In genomic region chr12:71956980-71957379, GRCm38 (mm10) we compare ENCODE assay signal across 15 mouse cellular contexts.
A peak's percentile ranks its signal among the peaks of the same experiment; 100 is the strongest.
DNase-seq lines count a peak whose midpoint lies in the region; ATAC-seq and TF ChIP-seq lines count a peak whose summit lies in the region.
"Had no signal": no experiment of that assay in that cellular context is flagged by ENCODE, and none has a peak within 500 bp of the region (broad histone marks: within the 10 kb centered on the region; RNA-seq: fewer than 3 reads in every experiment).

No protein-coding gene starts in this region.

- no peak for ATAC-seq in intestine, embryonic 14.5 days (replicated peaks; ENCODE audit: low FRiP score, low TSS enrichment, low read depth)
- ATAC-seq in intestine, postnatal 0 days, result no peak
- peak; percentile 63; the same call in 1 of the 2 replicates for ATAC-seq in hindbrain, embryonic 13.5 days (ENCODE audit: low FRiP score)
- peak; percentile 62; the same call in 1 of the 2 replicates for ATAC-seq in midbrain, postnatal 0 days (ENCODE audit: low FRiP score)
- ATAC-seq: intestine, embryonic 16.5 days had no signal

- H3K36me3 ChIP-seq in intestine, embryonic 14.5 days (ENCODE audit: control insufficient read depth, insufficient read depth, low read length), result peaks cover 57% of the 10 kb centered on the region
- peaks cover 21% of the 10 kb centered on the region for H3K36me3 ChIP-seq in intestine, postnatal 0 days (ENCODE audit: control insufficient read depth, insufficient read depth)
- peaks cover 62% of the 10 kb centered on the region for H3K36me3 ChIP-seq in hindbrain, embryonic 13.5 days
- peaks cover 28% of the 10 kb centered on the region for H3K36me3 ChIP-seq in midbrain, postnatal 0 days (ENCODE audit: insufficient read depth, low read length)

- H3K9ac ChIP-seq in intestine, embryonic 14.5 days (ENCODE audit: low read length), result no peak overlapping the region
- H3K9ac ChIP-seq in intestine, postnatal 0 days (ENCODE audit: low read depth, low read length), result no peak overlapping the region
- no peak overlapping the region for H3K9ac ChIP-seq in hindbrain, embryonic 13.5 days
- no peak overlapping the region for H3K9ac ChIP-seq in midbrain, postnatal 0 days (replicated peaks; ENCODE audit: low read length, poor library complexity, severe bottlenecking)
- H3K9ac ChIP-seq: embryonic facial prominence, embryonic 15.5 days; limb, embryonic 13.5 days had no signal

- no peak overlapping the region for H3K4me2 ChIP-seq in intestine, embryonic 14.5 days (ENCODE audit: low read length)
- H3K4me2 ChIP-seq in intestine, postnatal 0 days (replicated peaks; ENCODE audit: low read depth), result no peak overlapping the region
- H3K4me2 ChIP-seq in hindbrain, embryonic 13.5 days, result no peak overlapping the region
- H3K4me2 ChIP-seq in midbrain, postnatal 0 days (ENCODE audit: low read depth, low read length, poor library complexity, severe bottlenecking), result no peak overlapping the region
- H3K4me2 ChIP-seq: embryonic facial prominence, embryonic 15.5 days; limb, embryonic 13.5 days had no signal

- H3K4me1 ChIP-seq in intestine, embryonic 14.5 days (replicated peaks; ENCODE audit: control insufficient read depth, insufficient read depth, low read length), result peaks cover 6% of the 10 kb centered on the region
- peaks cover 3% of the 10 kb centered on the region; the same call in 1 of the 2 replicates for H3K4me1 ChIP-seq in intestine, postnatal 0 days (replicated peaks; ENCODE audit: control insufficient read depth, insufficient read depth, low read length)
- H3K4me1 ChIP-seq in hindbrain, embryonic 13.5 days (replicated peaks), result peaks cover 29% of the 10 kb centered on the region
- no peaks in the 10 kb centered on the region; the same call in 1 of the 2 replicates for H3K4me1 ChIP-seq in midbrain, postnatal 0 days (ENCODE audit: insufficient read depth, low read length)

- H3K27me3 ChIP-seq in intestine, embryonic 14.5 days (replicated peaks; ENCODE audit: control insufficient read depth, insufficient read depth, low read length), result no peaks in the 10 kb centered on the region
- H3K27me3 ChIP-seq in intestine, postnatal 0 days (replicated peaks; ENCODE audit: control insufficient read depth, insufficient read depth, low read length), result no peaks in the 10 kb centered on the region
- no peaks in the 10 kb centered on the region for H3K27me3 ChIP-seq in hindbrain, embryonic 13.5 days
- no peaks in the 10 kb centered on the region for H3K27me3 ChIP-seq in midbrain, postnatal 0 days (ENCODE audit: insufficient read depth, low read length)
- H3K27me3 ChIP-seq: embryonic facial prominence, embryonic 15.5 days; limb, embryonic 13.5 days had no signal

- WGBS in intestine, embryonic 14.5 days, result 76% methylated on average over 6 of the region's 6 CpGs
- WGBS in intestine, postnatal 0 days, result 87% methylated on average over 6 of the region's 6 CpGs
- 18% methylated on average over 6 of the region's 6 CpGs for WGBS in hindbrain, embryonic 13.5 days
- WGBS in midbrain, postnatal 0 days, result 32% methylated on average over 6 of the region's 6 CpGs

- no peaks in the 10 kb centered on the region for H3K9me3 ChIP-seq in intestine, embryonic 14.5 days (ENCODE audit: control insufficient read depth, low read length)
- H3K9me3 ChIP-seq in intestine, postnatal 0 days (ENCODE audit: control insufficient read depth), result no peaks in the 10 kb centered on the region
- no peaks in the 10 kb centered on the region for H3K9me3 ChIP-seq in hindbrain, embryonic 13.5 days
- H3K9me3 ChIP-seq in midbrain, postnatal 0 days (ENCODE audit: low read length), result no peaks in the 10 kb centered on the region
- H3K9me3 ChIP-seq: embryonic facial prominence, embryonic 15.5 days; G1E; limb, embryonic 13.5 days had no signal

- no peak overlapping the region for H3K4me3 ChIP-seq in intestine, embryonic 14.5 days (ENCODE audit: low read depth, low read length)
- no peak overlapping the region for H3K4me3 ChIP-seq in intestine, postnatal 0 days (ENCODE audit: low read depth, low read length)
- no peak overlapping the region for H3K4me3 ChIP-seq in hindbrain, embryonic 13.5 days
- H3K4me3 ChIP-seq in midbrain, postnatal 0 days (ENCODE audit: low read depth, low read length), result no peak overlapping the region
- H3K4me3 ChIP-seq: embryonic facial prominence, embryonic 15.5 days; limb, embryonic 13.5 days had no signal

- no peak overlapping the region for H3K27ac ChIP-seq in intestine, embryonic 14.5 days (ENCODE audit: low read depth)
- H3K27ac ChIP-seq in intestine, postnatal 0 days (ENCODE audit: low read depth, low read length), result no peak overlapping the region
- H3K27ac ChIP-seq in hindbrain, embryonic 13.5 days, result no peak overlapping the region
- no peak overlapping the region for H3K27ac ChIP-seq in midbrain, postnatal 0 days (ENCODE audit: low read depth, low read length)
- H3K27ac ChIP-seq: limb, embryonic 13.5 days; macrophage had no signal

- DNase-seq in intestine, embryonic 14.5 days (ENCODE audit: low spot score), result peak; percentile 43
- DNase-seq in embryo, embryonic 11 days, result peak; percentile 39
- DNase-seq in midbrain, postnatal 0 days (ENCODE audit: low spot score), result peak; percentile 67
- DNase-seq in urinary bladder, postnatal 10 days (ENCODE audit: low spot score), result no peak
- no peak for DNase-seq in spleen, adult 18-20 months
- no peak for DNase-seq in heart, adult 9 months (ENCODE audit: low spot score in 2 of 2)
- DNase-seq: adrenal gland, postnatal 10 days; kidney, postnatal 36 days had no signal

- TF ChIP-seq CTCF in intestine, postnatal 0 days (IDR thresholded peaks at IDR 0.05; ENCODE audit: low read depth), result no peak
- TF ChIP-seq CTCF in midbrain, postnatal 0 days (IDR thresholded peaks at IDR 0.05), result no peak

Comparison
In these comparisons a context has a peak if more than half of its experiments do, and no peak if none do; other contexts are left out.
1. ATAC-seq: peak in hindbrain, embryonic 13.5 days (single experiment) and midbrain, postnatal 0 days (single experiment); none in intestine, embryonic 14.5 days (single experiment) and intestine, postnatal 0 days (single experiment).
2. DNase-seq: peak in intestine, embryonic 14.5 days (single experiment), embryo, embryonic 11 days (single experiment) and midbrain, postnatal 0 days (single experiment); none in urinary bladder, postnatal 10 days (single experiment), spleen, adult 18-20 months (0 of 2) and heart, adult 9 months (0 of 2).